Mouse (Mus musculus): ENCODE measurements around the gene Akirin1.

DNA sequence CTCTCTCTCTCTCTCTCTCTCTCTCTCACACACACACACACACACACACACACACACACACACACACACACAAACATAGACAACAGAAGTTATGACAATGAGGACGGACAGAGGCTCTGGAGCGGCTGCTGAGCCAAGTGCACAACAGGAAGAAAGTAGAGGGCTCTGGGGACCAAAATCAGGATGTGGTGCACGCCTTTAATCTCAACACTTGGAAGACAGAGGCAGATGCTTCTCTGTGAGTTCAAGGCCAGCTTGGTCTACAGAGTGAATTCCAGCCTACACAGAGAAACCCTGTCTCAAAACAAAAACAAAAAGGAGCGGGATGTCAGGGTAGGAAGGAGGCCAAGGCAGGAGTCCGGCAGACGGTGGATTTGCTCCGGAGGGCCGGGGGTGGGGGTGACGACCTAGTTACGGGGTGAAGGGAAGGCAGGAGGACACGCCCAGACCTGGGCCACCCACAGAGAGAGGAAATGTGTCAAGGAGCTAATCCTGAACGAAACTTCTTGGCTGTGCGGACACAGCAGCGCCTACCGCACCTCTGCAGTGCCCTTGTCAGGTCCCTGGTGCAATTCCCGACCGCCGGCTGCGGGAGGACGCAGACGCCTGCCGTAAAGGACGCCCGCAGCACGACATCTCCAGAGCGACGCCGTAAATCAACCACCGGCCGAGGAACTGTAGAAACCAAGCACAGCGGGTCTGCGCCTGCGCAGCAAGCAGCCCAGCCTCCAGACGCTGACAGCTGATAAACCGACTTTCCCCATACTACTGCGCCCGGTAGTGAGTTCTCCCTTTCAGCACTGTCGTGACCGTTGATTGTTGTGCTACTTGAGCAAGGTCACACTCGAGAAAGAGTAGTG lies 32.3 kb downstream of the Akirin1 start, which contains the start of gene Ndufs5:
- TF ChIP-seq CTCF (conservative IDR thresholded peaks at IDR 0.05; ENCODE audit: insufficient read depth, insufficient read length, low read depth, low read length) = no peak
- peak; percentile 85 for TF ChIP-seq POLR2A (IDR thresholded peaks at IDR 0.05; ENCODE audit: low read depth, low read length)

All from kidney, adult 2 months (tissue).